Mouse (Mus musculus) forebrain, embryonic 16.5 days (tissue): ENCODE results near the gene 1700013G24Rik. TPM values are rescaled to one million over a fixed set of nuclear protein-coding genes. Genes with fewer than 3 reads are reported as not detected.

Experiments used
- ATAC-seq: fragments of 200-750 bp; cut with Nextera tagmentation; 2 replicates; pipeline ENCODE4 v1.8.0; 2017; ENCODE audit warnings: mild to moderate bottlenecking, moderate library complexity
- H3K27ac ChIP-seq: fragments of 300-500 bp; sonication (generic); 2 replicates; pipeline ENCODE4 v1.5.1; 2014; ENCODE audit warnings: low read length, control low read depth
- H3K27me3 ChIP-seq: fragments of 300-500 bp; sonication (generic); replicated peaks from 2 replicates; pipeline ENCODE4 v1.6.1; 2014; ENCODE audit warnings: low read length; ENCODE audit not compliant: control insufficient read depth, insufficient read depth
- H3K36me3 ChIP-seq: fragments of 300-500 bp; sonication (generic); 2 replicates; pipeline ENCODE4 v1.6.1; 2014; ENCODE audit not compliant: control insufficient read depth, insufficient read depth
- H3K4me1 ChIP-seq: fragments of 300-500 bp; sonication (generic); replicated peaks from 2 replicates; pipeline ENCODE4 v1.6.1; 2014; ENCODE audit warnings: low read length; ENCODE audit not compliant: control insufficient read depth, insufficient read depth
- H3K4me2 ChIP-seq: fragments of 300-500 bp; sonication (generic); 2 replicates; pipeline ENCODE4 v1.6.1; 2014; ENCODE audit warnings: mild to moderate bottlenecking, low read length, control low read depth
- H3K4me3 ChIP-seq: fragments of 300-500 bp; sonication (generic); replicated peaks from 2 replicates; pipeline ENCODE4 v1.5.1; 2014; ENCODE audit warnings: mild to moderate bottlenecking, low read length, control low read depth
- H3K9ac ChIP-seq: fragments of 300-500 bp; sonication (generic); replicated peaks from 2 replicates; pipeline ENCODE4 v1.6.1; 2014; ENCODE audit warnings: low read depth, low read length, control low read depth
- H3K9me3 ChIP-seq: fragments of 300-500 bp; sonication (generic); 2 replicates; pipeline ENCODE4 v1.6.1; 2016; ENCODE audit warnings: low read length; ENCODE audit not compliant: control insufficient read depth
- WGBS: fragments of 180-500 bp; shearing (Covaris S2); extraction: QIAGEN DNeasy Blood & Tissue Kit; methylation state at CpG from one replicate; pipeline ENCODE4 v1.1.7; 2014; 5-methylcytosine and 5-hydroxymethylcytosine counted together
- polyA plus RNA-seq: library from polyadenylated mRNA; unstranded; fragments of >200 nt; fragmentation: Nextera tagmentation; extraction: Ambion mirVana; gene quantifications from 2 replicates; pipeline ENCODE4 v1.2.1, GENCODE M21; 2015

The 1700013G24Rik gene
- polyA plus RNA-seq, 1 experiment from 2014 or later = not detected

DNA sequence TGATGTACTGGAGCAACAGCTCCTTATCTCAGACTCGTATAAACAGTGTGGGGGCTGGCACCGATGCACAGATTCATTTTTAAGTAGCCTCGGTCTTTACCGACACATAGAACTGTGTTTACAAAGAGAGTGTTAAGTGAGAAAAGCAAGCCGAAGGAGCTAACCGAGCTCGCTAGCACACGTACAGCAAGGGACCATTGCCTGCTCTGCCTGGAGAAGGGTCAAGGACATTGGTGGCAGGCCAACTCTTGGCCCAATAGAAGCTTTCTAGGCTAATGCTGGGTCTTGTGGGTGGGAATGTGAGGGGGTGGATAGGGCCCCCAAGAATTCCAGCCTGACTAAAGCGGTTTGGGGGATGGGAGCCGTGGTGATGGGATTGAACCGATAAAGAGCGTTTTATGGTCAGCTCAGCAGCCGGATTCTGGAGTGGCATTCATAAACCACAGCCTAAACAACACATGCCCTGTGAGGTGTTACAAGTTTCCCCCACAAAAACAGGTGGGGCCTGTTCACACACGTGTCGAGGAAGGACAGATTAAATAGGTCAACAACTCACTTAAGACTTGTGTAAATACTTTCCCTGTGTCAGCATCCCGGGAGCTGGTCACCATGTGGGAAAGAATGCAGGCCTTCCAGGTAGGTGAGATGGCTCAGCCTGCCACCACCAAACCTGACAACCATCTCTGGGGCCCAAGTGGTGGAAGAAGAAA, 9.1 kb downstream of the 1700013G24Rik start:
- Histone ChIP-seq H3K4me2 (no peak overlapping the region), H3K36me3 (no peaks in the 10 kb centered on the region), H3K27me3 (no peaks in the 10 kb centered on the region), H3K9me3 (no peaks in the 10 kb centered on the region), H3K27ac (no peak overlapping the region), H3K9ac (no peak overlapping the region), H3K4me1 (no peaks in the 10 kb centered on the region), H3K4me3 (no peak overlapping the region)
- ATAC-seq = no peak
- 90% methylated on average over 16 of the region's 16 CpGs for WGBS

DNA sequence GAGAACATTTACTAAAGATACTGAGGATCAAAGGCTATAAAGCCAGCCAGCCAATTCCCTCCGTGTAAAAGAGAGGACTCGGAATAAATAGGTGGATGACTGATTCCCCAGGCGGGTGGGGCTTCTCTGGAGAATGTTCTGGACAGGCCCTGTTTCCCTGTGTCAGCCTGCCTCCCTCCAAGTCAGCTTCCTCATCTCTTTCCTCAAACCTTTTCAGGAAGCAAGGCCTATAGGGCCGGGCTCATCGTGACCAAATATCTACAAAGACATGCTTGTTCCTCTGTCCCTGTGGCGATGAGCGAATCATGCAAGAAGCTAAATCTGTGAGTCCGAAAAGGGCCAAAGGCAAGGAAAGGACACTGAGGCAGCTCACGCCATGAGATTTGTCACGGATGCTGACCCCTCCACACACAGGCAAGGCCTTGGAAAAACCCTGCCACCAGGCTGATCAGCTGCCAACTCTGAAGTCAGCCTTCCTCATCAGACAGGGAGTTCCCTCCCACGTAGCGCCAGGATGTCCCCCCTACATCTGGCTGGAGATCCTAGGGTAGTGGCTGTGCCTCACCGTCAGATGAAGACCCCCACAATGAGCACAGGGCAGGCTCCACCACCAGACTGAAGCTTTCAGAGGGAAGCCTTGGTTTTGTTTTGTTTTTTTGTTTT, 12.2 kb downstream of the 1700013G24Rik start:
- Histone ChIP-seq H3K27me3 (no peaks in the 10 kb centered on the region), H3K4me1 (peaks cover 13% of the 10 kb centered on the region), H3K27ac (no peak overlapping the region), H3K9ac (no peak overlapping the region), H3K4me3 (no peak overlapping the region), H3K36me3 (no peaks in the 10 kb centered on the region), H3K9me3 (no peaks in the 10 kb centered on the region), H3K4me2 (no peak overlapping the region)
- no peak for ATAC-seq
- WGBS = 75% methylated on average over 13 of the region's 13 CpGs

DNA sequence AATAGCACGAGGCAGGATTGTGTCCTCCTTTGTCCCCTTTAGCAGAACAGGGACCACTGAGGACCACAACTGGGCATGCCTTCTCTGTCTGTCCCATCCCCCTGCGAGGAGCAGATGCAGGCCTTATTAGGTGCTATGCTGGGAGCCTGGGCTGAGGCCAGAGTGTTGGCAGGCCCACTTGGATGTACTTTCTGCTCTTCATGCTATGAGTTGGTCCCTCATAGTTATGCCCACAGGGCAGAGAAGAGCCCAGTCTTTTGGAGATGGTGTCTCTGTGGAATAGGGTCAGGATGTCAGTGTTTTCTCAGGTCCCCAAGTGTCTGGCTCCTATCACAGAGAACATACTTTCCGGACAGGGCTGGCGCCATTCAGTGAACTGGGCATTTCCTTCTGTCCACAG, 13.9 kb downstream of the 1700013G24Rik start:
- no peaks in the 10 kb centered on the region for H3K36me3 ChIP-seq
- H3K27me3 ChIP-seq = no peaks in the 10 kb centered on the region
- H3K4me3 ChIP-seq = no peak overlapping the region
- H3K9ac ChIP-seq = no peak overlapping the region
- H3K9me3 ChIP-seq = no peaks in the 10 kb centered on the region
- no peak overlapping the region for H3K4me2 ChIP-seq
- no peak for ATAC-seq
- peaks cover 13% of the 10 kb centered on the region for H3K4me1 ChIP-seq
- WGBS = 73% methylated on average over 4 of the region's 4 CpGs
- H3K27ac ChIP-seq = no peak overlapping the region

DNA sequence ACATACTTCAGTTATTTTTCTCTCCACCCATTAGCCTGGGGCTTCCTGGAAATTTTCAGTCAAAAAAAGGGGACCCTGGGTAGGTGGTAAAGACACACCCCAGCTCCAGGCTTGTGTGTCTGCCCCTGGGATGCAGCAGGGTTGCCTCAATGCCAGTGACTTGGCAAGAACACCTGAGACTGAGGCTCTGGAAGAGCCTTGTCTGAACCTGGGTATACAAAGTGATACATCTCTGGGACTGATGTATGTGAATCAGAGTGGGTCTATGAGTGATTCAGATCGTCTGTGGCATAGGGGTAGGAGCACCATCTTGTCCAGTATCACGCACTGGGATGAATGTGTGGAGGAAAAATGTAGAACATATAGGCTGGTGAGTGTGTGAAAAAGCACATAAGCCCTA, 14.4 kb downstream of the 1700013G24Rik start:
- H3K27me3 ChIP-seq = no peaks in the 10 kb centered on the region
- no peak overlapping the region for H3K9ac ChIP-seq
- H3K4me1 ChIP-seq = peaks cover 13% of the 10 kb centered on the region
- 84% methylated on average over 2 of the region's 2 CpGs for WGBS
- no peak for ATAC-seq
- no peak overlapping the region for H3K4me2 ChIP-seq
- no peaks in the 10 kb centered on the region for H3K9me3 ChIP-seq
- no peak overlapping the region for H3K27ac ChIP-seq
- H3K4me3 ChIP-seq = no peak overlapping the region
- no peaks in the 10 kb centered on the region for H3K36me3 ChIP-seq

DNA sequence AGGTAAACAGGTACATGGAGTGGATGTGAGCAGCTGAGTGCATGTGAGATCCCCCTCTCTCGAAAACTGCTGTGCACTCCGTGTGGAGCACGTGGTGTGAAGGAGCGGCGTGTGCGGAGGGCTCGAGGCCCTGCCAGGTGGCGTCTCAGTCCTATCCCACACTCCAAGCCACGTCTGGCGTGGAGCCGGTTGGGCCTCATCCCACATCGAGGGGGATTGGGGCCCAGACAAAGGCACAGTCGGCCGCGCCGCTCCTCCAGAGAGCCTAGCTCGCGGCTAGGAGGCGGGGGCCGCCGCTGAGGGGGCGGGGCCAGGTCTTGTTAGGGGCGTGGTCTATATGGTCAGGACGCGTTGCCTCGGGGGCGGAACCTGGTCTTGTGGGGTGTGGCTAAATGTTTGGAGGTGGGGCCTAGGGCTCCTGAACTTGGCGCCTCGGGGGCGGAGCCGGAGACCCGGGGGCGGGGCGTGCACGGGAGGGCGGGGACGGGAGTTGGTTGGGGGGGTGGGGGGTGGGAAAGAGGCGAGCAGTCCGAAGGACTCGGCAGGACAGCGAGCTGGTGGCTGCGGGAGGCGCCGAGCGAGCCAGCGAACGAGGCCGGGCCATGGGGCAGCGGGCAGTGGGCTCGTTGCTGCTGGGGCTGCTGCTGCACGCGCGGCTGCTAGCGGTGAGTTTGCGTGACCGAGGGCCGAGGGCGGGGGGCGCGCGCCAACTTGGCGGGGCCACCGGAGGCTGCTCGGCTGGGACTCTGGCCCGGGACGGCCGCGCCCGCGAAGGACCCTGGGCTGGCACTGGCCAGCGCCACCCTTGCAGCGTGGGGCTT, 15.4 kb downstream of the 1700013G24Rik start, which contains the start of gene Hspg2:
TSS of gene Hspg2 (plus strand) at position 510 of the 821 bp plus-strand sequence.
- Histone ChIP-seq H3K9ac (peak within 1 kb of the TSS; percentile 41), H3K4me1 (peaks cover 13% of the 10 kb centered on the region), H3K4me3 (peak within 1 kb of the TSS; percentile 43), H3K36me3 (no peaks in the 10 kb centered on the region), H3K27me3 (no peaks in the 10 kb centered on the region), H3K4me2 (peak within 1 kb of the TSS; percentile 84), H3K27ac (no peak within 1 kb of the TSS), H3K9me3 (no peaks in the 10 kb centered on the region)
- 0% methylated on average over 60 of the region's 72 CpGs for WGBS
- peak; percentile 89 for ATAC-seq

DNA sequence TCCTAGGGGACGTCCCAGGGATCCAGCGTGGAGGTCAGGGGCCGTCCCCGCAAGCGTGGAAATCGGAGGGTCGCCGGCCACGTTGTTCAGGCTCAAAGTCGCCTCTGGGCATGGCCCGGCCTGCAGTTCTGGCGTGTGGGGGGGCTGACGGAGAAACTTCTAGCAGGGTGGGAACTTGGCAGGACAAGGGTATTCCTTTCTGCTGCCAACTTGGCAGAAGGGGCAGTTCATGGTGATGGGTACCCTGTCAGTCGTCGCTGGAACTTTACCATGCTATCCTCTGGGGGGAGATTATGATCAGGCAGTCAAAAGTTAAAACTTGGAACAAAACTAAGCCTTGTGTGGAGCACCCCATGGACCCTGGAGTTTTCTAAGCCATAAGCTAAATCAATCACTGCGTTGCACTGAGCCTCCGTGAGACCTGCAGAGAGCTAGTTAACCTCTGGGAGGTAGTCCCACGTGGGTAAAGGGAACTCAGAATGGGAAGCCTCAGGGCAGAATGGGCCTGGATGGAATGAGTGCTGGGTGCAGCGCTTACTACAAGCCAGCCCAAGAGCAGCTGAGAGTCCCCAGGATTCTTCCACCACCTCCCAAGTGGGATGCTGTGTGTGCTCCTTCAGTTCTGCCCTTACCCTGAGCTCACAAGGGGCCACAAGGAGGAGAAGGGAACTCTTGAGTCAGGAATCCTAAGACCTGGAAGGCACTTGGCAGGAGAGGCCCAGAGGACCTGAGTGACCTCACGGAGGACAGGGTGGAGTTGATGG, 16.2 kb downstream of the 1700013G24Rik start:
- WGBS = 4% methylated on average over 20 of the region's 20 CpGs
- peak overlapping the region; percentile 84 for H3K4me2 ChIP-seq
- ATAC-seq = peak; percentile 24

DNA sequence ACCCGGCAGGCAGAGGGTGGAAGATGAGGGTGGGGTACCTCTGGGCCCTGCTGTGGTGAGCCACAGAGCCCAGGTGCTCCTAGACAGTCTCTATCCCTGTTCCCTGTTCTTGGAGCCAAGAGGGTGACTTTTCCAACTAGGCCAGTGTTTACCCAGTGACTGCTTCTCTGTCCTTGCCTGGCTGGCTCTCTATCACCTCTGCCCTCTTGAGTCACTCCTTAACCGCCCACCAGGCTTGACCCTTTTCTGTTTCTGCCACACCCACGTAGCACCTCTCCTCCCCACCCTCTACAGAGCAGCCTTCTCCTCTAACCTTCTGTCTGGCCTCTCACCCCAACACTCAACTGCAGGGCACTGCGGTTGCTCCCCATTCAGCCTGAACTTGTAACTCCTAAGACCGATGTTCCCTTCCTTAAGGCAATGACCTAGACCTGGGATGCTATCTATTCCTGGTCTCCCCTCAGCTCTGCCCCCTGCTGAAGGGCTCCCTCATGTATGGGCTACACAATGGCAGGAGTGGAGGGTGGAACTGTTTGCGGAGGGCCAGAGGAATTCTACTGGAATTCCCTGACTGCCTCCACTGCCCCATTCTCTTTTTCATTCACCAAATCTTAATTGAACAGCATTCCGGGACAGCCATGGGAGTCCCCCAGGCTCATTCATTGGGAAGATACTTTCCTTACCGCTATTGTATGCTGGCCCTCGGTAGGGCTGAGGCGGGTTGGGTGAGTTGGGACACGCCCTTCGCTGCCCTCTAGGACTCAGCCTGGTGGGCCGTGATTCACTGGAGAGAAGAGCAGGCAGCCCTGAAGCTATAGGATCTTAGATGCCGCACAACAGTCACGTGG, 17.0 kb downstream of the 1700013G24Rik start:
- Histone ChIP-seq H3K9me3 (no peaks in the 10 kb centered on the region), H3K27ac (no peak overlapping the region), H3K27me3 (no peaks in the 10 kb centered on the region), H3K9ac (no peak overlapping the region), H3K4me1 (peaks cover 13% of the 10 kb centered on the region), H3K4me2 (0 out of 2 replicates have a peak overlapping the region, but pooled peaks have one; percentile 84), H3K4me3 (no peak overlapping the region), H3K36me3 (no peaks in the 10 kb centered on the region)
- ATAC-seq = no peak
- WGBS = 34% methylated on average over 15 of the region's 15 CpGs

More for the DNA sequence above, 16.2 kb downstream of the 1700013G24Rik start:
- Histone ChIP-seq H3K9ac (peak overlapping the region; percentile 41), H3K27ac (no peak overlapping the region), H3K9me3 (no peaks in the 10 kb centered on the region), H3K27me3 (no peaks in the 10 kb centered on the region), H3K36me3 (no peaks in the 10 kb centered on the region), H3K4me1 (peaks cover 13% of the 10 kb centered on the region), H3K4me3 (peak overlapping the region; percentile 43)

DNA sequence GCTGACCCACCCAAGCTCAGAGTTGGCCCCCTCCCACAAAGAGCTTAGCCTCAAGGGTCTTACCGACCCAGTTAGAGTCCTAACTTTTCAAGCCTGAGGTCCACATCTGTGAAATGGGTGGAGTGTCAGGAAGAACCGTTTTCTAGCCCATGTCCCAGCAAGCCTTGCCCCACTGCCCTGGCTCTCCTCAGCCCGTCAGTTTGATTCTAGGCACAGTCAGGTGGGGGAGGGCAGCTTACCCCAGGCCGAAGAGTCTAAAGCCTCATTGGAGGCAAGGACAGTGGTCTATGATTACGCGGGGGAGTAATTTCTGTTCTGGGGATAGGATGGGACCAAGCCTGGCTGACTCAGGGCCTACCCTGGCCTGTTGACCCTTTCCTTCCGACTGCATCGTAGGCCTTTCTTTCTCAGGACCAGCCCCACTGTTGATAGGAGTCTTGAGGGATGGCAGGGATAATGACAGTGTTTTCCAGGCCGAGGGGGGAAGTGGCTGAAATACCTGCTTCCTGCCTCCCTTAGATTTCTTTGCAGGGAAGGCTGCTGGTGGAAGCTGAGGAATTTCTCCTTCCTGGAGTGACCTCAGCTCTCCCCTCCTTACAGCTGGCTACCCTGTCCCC, 17.7 kb downstream of the 1700013G24Rik start:
- no peaks in the 10 kb centered on the region for H3K9me3 ChIP-seq
- 68% methylated on average over 9 of the region's 9 CpGs for WGBS
- ATAC-seq = no peak
- no peak overlapping the region for H3K4me3 ChIP-seq
- H3K27ac ChIP-seq = no peak overlapping the region
- H3K4me1 ChIP-seq = peaks cover 13% of the 10 kb centered on the region
- no peaks in the 10 kb centered on the region for H3K36me3 ChIP-seq
- H3K4me2 ChIP-seq = no peak overlapping the region
- no peak overlapping the region for H3K9ac ChIP-seq
- no peaks in the 10 kb centered on the region for H3K27me3 ChIP-seq
